Mouse (Mus musculus) hindbrain, embryonic 10.5 days (tissue): ENCODE measurements around the gene Spry1. TPM values are rescaled to one million over a fixed set of nuclear protein-coding genes. Genes with fewer than 3 reads are reported as not detected.
A peak's percentile ranks its signal among the peaks of the same experiment; 100 is the strongest.

Experiments used
- DNase-seq: peaks from one replicate; pipeline ENCODE4 v3.0.0-alpha.2; 2017; ENCODE audit warnings: low spot score
- H3K27ac ChIP-seq: fragments of 300-500 bp; sonication (generic); 2 replicates; pipeline ENCODE4 v1.5.1; 2016; ENCODE audit warnings: mild to moderate bottlenecking, moderate library complexity
- H3K27me3 ChIP-seq: fragments of 300-500 bp; sonication (generic); 2 replicates; pipeline ENCODE4 v1.6.1; 2016; ENCODE audit warnings: mild to moderate bottlenecking; ENCODE audit not compliant: poor library complexity, insufficient read depth, severe bottlenecking
- H3K36me3 ChIP-seq: fragments of 300-500 bp; sonication (generic); 2 replicates; pipeline ENCODE4 v1.6.1; 2016; ENCODE audit warnings: mild to moderate bottlenecking, moderate library complexity
- H3K4me1 ChIP-seq: fragments of 300-500 bp; sonication (generic); replicated peaks from 2 replicates; pipeline ENCODE4 v1.6.1; 2016; ENCODE audit warnings: mild to moderate bottlenecking
- H3K4me3 ChIP-seq: fragments of 300-500 bp; sonication (generic); 2 replicates; pipeline ENCODE4 v1.5.1; 2016; ENCODE audit warnings: mild to moderate bottlenecking, moderate library complexity
- H3K9me3 ChIP-seq: fragments of 300-500 bp; sonication (generic); 2 replicates; pipeline ENCODE4 v1.6.1; 2016; ENCODE audit warnings: mild to moderate bottlenecking, moderate library complexity
- WGBS: fragments of 180-500 bp; shearing (Covaris S2); methylation state at CpG from one replicate; pipeline ENCODE4 v1.1.7; 2016; 5-methylcytosine and 5-hydroxymethylcytosine counted together
- polyA plus RNA-seq: library from polyadenylated mRNA; unstranded; fragments of >200 nt; fragmentation: Nextera tagmentation; extraction: Ambion mirVana; gene quantifications from 2 replicates; pipeline ENCODE4 v1.2.1, GENCODE M21; 2016

Spry1 gene
- polyA plus RNA-seq, 1 experiment from 2014 or later, result 11.3 TPM

GRCm38 (mm10) chr3:37643903-37644302, 4.2 kb downstream of the Spry1 start:
- Histone ChIP-seq H3K27me3 (peaks cover 31% of the 10 kb centered on the region; the same call in 1 of the 2 replicates), H3K36me3 (peaks cover 36% of the 10 kb centered on the region), H3K9me3 (no peaks in the 10 kb centered on the region), H3K4me3 (peak overlapping the region; percentile 74), H3K4me1 (peaks cover 51% of the 10 kb centered on the region), H3K27ac (peak overlapping the region; percentile 93; the same call in 1 of the 2 replicates)
- no peak for DNase-seq
- 82% methylated on average over 8 of the region's 8 CpGs for WGBS

- H3K9me3 ChIP-seq, result no peaks in the 10 kb centered on the region
- peak overlapping the region; percentile 16; the same call in 1 of the 2 replicates for H3K4me3 ChIP-seq
- peaks cover 38% of the 10 kb centered on the region for H3K36me3 ChIP-seq
- no peak for DNase-seq
- H3K4me1 ChIP-seq, result peaks cover 48% of the 10 kb centered on the region
- 83% methylated on average over 6 of the region's 6 CpGs for WGBS
- H3K27ac ChIP-seq, result no peak overlapping the region
- peaks cover 36% of the 10 kb centered on the region; the same call in 1 of the 2 replicates for H3K27me3 ChIP-seq
Measured at GRCm38 (mm10) chr3:37645061-37645460, 5.3 kb downstream of the Spry1 start.

- Histone ChIP-seq H3K27me3 (peaks cover 40% of the 10 kb centered on the region; the same call in 1 of the 2 replicates), H3K9me3 (no peaks in the 10 kb centered on the region), H3K4me1 (peaks cover 43% of the 10 kb centered on the region), H3K4me3 (no peak overlapping the region), H3K27ac (no peak overlapping the region), H3K36me3 (peaks cover 43% of the 10 kb centered on the region)
- DNase-seq, result no peak
- WGBS, result 93% methylated on average over 9 of the region's 9 CpGs
Measured at GRCm38 (mm10) chr3:37646221-37646620, 6.5 kb downstream of the Spry1 start.

GRCm38 (mm10) chr3:37647225-37647624, 7.5 kb downstream of the Spry1 start:
- Histone ChIP-seq H3K27me3 (peaks cover 34% of the 10 kb centered on the region), H3K27ac (no peak overlapping the region), H3K4me1 (peaks cover 33% of the 10 kb centered on the region), H3K9me3 (no peaks in the 10 kb centered on the region), H3K4me3 (no peak overlapping the region), H3K36me3 (peaks cover 43% of the 10 kb centered on the region)
- no peak for DNase-seq
- WGBS, result 84% methylated on average over 10 of the region's 10 CpGs

- H3K36me3 ChIP-seq, result peaks cover 34% of the 10 kb centered on the region
- peaks cover 34% of the 10 kb centered on the region for H3K27me3 ChIP-seq
- no peak overlapping the region for H3K4me3 ChIP-seq
- H3K27ac ChIP-seq, result no peak overlapping the region
- WGBS, result 85% methylated on average over 13 of the region's 13 CpGs
- H3K4me1 ChIP-seq, result peaks cover 25% of the 10 kb centered on the region
- H3K9me3 ChIP-seq, result no peaks in the 10 kb centered on the region
- DNase-seq, result no peak
Measured at GRCm38 (mm10) chr3:37648244-37648643, 8.5 kb downstream of the Spry1 start.

- Histone ChIP-seq H3K4me3 (no peak overlapping the region), H3K4me1 (peaks cover 27% of the 10 kb centered on the region), H3K27me3 (peaks cover 40% of the 10 kb centered on the region), H3K9me3 (no peaks in the 10 kb centered on the region), H3K27ac (no peak overlapping the region), H3K36me3 (peaks cover 25% of the 10 kb centered on the region)
- WGBS, result 73% methylated on average over 6 of the region's 6 CpGs
- DNase-seq, result no peak
Measured at GRCm38 (mm10) chr3:37649281-37649680, 9.5 kb downstream of the Spry1 start.

- peaks cover 43% of the 10 kb centered on the region for H3K4me1 ChIP-seq
- H3K9me3 ChIP-seq, result no peaks in the 10 kb centered on the region
- 89% methylated on average over 9 of the region's 9 CpGs for WGBS
- DNase-seq, result no peak
- H3K36me3 ChIP-seq, result peaks cover 12% of the 10 kb centered on the region; the same call in 1 of the 2 replicates
- peaks cover 63% of the 10 kb centered on the region for H3K27me3 ChIP-seq
- no peak overlapping the region for H3K4me3 ChIP-seq
- H3K27ac ChIP-seq, result no peak overlapping the region
Measured at GRCm38 (mm10) chr3:37652537-37652936, 12.8 kb downstream of the Spry1 start.

- Histone ChIP-seq H3K36me3 (peaks cover 8% of the 10 kb centered on the region; the same call in 1 of the 2 replicates), H3K4me3 (peak overlapping the region; percentile 38), H3K27ac (0 out of 2 replicates have a peak overlapping the region, but pooled peaks have one; percentile 54), H3K27me3 (peaks cover 77% of the 10 kb centered on the region), H3K4me1 (peaks cover 45% of the 10 kb centered on the region), H3K9me3 (no peaks in the 10 kb centered on the region)
- WGBS, result 12% methylated on average over 16 of the region's 16 CpGs
- no peak for DNase-seq
Measured at GRCm38 (mm10) chr3:37653935-37654729, 14.4 kb downstream of the Spry1 start.

- peaks cover 8% of the 10 kb centered on the region; the same call in 1 of the 2 replicates for H3K36me3 ChIP-seq
- 59% methylated on average over 6 of the region's 6 CpGs for WGBS
- H3K4me3 ChIP-seq, result peak overlapping the region; percentile 38; the same call in 1 of the 2 replicates
Measured at GRCm38 (mm10) chr3:37654787-37655186, 15.0 kb downstream of the Spry1 start.

GRCm38 (mm10) chr3:37655933-37656633, 16.3 kb downstream of the Spry1 start:
- H3K9me3 ChIP-seq, result no peaks in the 10 kb centered on the region
- no peak for DNase-seq
- peak overlapping the region; percentile 30 for H3K4me3 ChIP-seq
- 24% methylated on average over 20 of the region's 20 CpGs for WGBS
- no peaks in the 10 kb centered on the region for H3K36me3 ChIP-seq
- H3K27me3 ChIP-seq, result peaks cover 87% of the 10 kb centered on the region
- peaks cover 45% of the 10 kb centered on the region for H3K4me1 ChIP-seq
- peak overlapping the region; percentile 54 for H3K27ac ChIP-seq

More at GRCm38 (mm10) chr3:37654787-37655186, 15.0 kb downstream of the Spry1 start:
- Histone ChIP-seq H3K4me1 (peaks cover 45% of the 10 kb centered on the region), H3K27ac (no peak overlapping the region), H3K9me3 (no peaks in the 10 kb centered on the region), H3K27me3 (peaks cover 81% of the 10 kb centered on the region)
- no peak for DNase-seq

GRCm38 (mm10) chr3:37657009-37657408, 17.3 kb downstream of the Spry1 start:
- Histone ChIP-seq H3K4me1 (peaks cover 45% of the 10 kb centered on the region), H3K27ac (peak overlapping the region; percentile 5; the same call in 1 of the 2 replicates), H3K36me3 (no peaks in the 10 kb centered on the region), H3K4me3 (peak overlapping the region; percentile 18), H3K9me3 (no peaks in the 10 kb centered on the region), H3K27me3 (peaks cover 92% of the 10 kb centered on the region)
- WGBS, result 2% methylated on average over 8 of the region's 8 CpGs
- DNase-seq, result no peak

GRCm38 (mm10) chr3:37658155-37658554, 18.4 kb downstream of the Spry1 start:
- Histone ChIP-seq H3K27ac (no peak overlapping the region), H3K4me1 (peaks cover 43% of the 10 kb centered on the region), H3K36me3 (no peaks in the 10 kb centered on the region), H3K4me3 (no peak overlapping the region), H3K9me3 (no peaks in the 10 kb centered on the region), H3K27me3 (peaks cover 89% of the 10 kb centered on the region)
- no peak for DNase-seq
- WGBS, result 65% methylated on average over 5 of the region's 5 CpGs

GRCm38 (mm10) chr3:37659621-37660020, 19.9 kb downstream of the Spry1 start:
- WGBS, result 81% methylated on average over 6 of the region's 6 CpGs
- H3K36me3 ChIP-seq, result no peaks in the 10 kb centered on the region
- peaks cover 86% of the 10 kb centered on the region for H3K27me3 ChIP-seq
- peaks cover 30% of the 10 kb centered on the region for H3K4me1 ChIP-seq
- no peak for DNase-seq
- no peak overlapping the region for H3K4me3 ChIP-seq
- H3K9me3 ChIP-seq, result no peaks in the 10 kb centered on the region
- no peak overlapping the region for H3K27ac ChIP-seq
